Mouse (Mus musculus): Measurements from ENCODE around the gene Cxcr5. TPM values are rescaled to one million over a fixed set of nuclear protein-coding genes. Genes with fewer than 3 reads are reported as not detected.
"Not testable (repeated sequence)": the region's sequence is repeated elsewhere in the genome, so short reads cannot be mapped to it uniquely, and the experiment has no call there.

Cxcr5 gene
- polyA plus RNA-seq, 1 experiment from 2014 or later: not detected

GRCm38 (mm10) chr9:44587262-44588160 is 25.8 kb upstream of the Cxcr5 start:
- no peaks in the 10 kb centered on the region for H3K36me3 ChIP-seq
- H3K27me3 ChIP-seq: no peaks in the 10 kb centered on the region
- H3K9me3 ChIP-seq: peaks cover 10% of the 10 kb centered on the region
- no peak for ATAC-seq (ENCODE audit: insufficient number of reproducible peaks, insufficient read depth, low FRiP score, low TSS enrichment, low read depth)
- WGBS: 89% methylated on average over 9 of the region's 9 CpGs
- H3K4me2 ChIP-seq: no peak overlapping the region
- H3K9ac ChIP-seq (replicated peaks): no peak overlapping the region
- no peak overlapping the region for H3K4me3 ChIP-seq (replicated peaks)
- peaks cover 7% of the 10 kb centered on the region; the same call in 1 of the 2 replicates for H3K4me1 ChIP-seq (replicated peaks)
- no peak overlapping the region for H3K27ac ChIP-seq

GRCm38 (mm10) chr9:44586640-44587261 is 25.1 kb upstream of the Cxcr5 start:
- Histone ChIP-seq H3K27ac (peak overlapping the region; percentile 50; the same call in 1 of the 2 replicates), H3K27me3 (no peaks in the 10 kb centered on the region), H3K9ac (replicated peaks) (no peak overlapping the region), H3K4me3 (replicated peaks) (no peak overlapping the region), H3K36me3 (no peaks in the 10 kb centered on the region), H3K4me2 (no peak overlapping the region), H3K4me1 (replicated peaks) (peaks cover 7% of the 10 kb centered on the region; the same call in 1 of the 2 replicates), H3K9me3 (peaks cover 10% of the 10 kb centered on the region)
- 61% methylated on average over 8 of the region's 8 CpGs for WGBS
- ATAC-seq (ENCODE audit: insufficient number of reproducible peaks, insufficient read depth, low FRiP score, low TSS enrichment, low read depth): no peak

- no peak overlapping the region for H3K9ac ChIP-seq (replicated peaks)
- ATAC-seq (ENCODE audit: insufficient number of reproducible peaks, insufficient read depth, low FRiP score, low TSS enrichment, low read depth): no peak
- H3K4me2 ChIP-seq: no peak overlapping the region
- H3K36me3 ChIP-seq: no peaks in the 10 kb centered on the region
- H3K9me3 ChIP-seq: peaks cover 14% of the 10 kb centered on the region
- no peak overlapping the region for H3K27ac ChIP-seq
- H3K27me3 ChIP-seq: no peaks in the 10 kb centered on the region
- H3K4me3 ChIP-seq (replicated peaks): no peak overlapping the region
- H3K4me1 ChIP-seq (replicated peaks): peaks cover 17% of the 10 kb centered on the region
- 80% methylated on average over 16 of the region's 16 CpGs for WGBS
Measured at GRCm38 (mm10) chr9:44582390-44582789, 20.7 kb upstream of the Cxcr5 start.

- peaks cover 12% of the 10 kb centered on the region; the same call in 1 of the 2 replicates for H3K4me1 ChIP-seq (replicated peaks)
- H3K4me3 ChIP-seq (replicated peaks): no peak overlapping the region
- no peaks in the 10 kb centered on the region for H3K27me3 ChIP-seq
- H3K27ac ChIP-seq: no peak overlapping the region
- no peak for ATAC-seq (ENCODE audit: insufficient number of reproducible peaks, insufficient read depth, low FRiP score, low TSS enrichment, low read depth)
- peaks cover 14% of the 10 kb centered on the region for H3K9me3 ChIP-seq
- H3K36me3 ChIP-seq: no peaks in the 10 kb centered on the region
- 5% methylated on average over 3 of the region's 3 CpGs for WGBS
- H3K9ac ChIP-seq (replicated peaks): no peak overlapping the region
- no peak overlapping the region for H3K4me2 ChIP-seq
Measured at GRCm38 (mm10) chr9:44581423-44581822, 19.7 kb upstream of the Cxcr5 start.

GRCm38 (mm10) chr9:44580085-44580484 is 18.4 kb upstream of the Cxcr5 start:
- Histone ChIP-seq H3K9me3 (peaks cover 14% of the 10 kb centered on the region), H3K4me3 (replicated peaks) (no peak overlapping the region), H3K4me1 (replicated peaks) (peaks cover 11% of the 10 kb centered on the region; the same call in 1 of the 2 replicates), H3K27me3 (no peaks in the 10 kb centered on the region), H3K4me2 (no peak overlapping the region), H3K36me3 (no peaks in the 10 kb centered on the region), H3K9ac (replicated peaks) (no peak overlapping the region), H3K27ac (no peak overlapping the region)
- 90% methylated on average over 5 of the region's 5 CpGs for WGBS
- ATAC-seq (ENCODE audit: insufficient number of reproducible peaks, insufficient read depth, low FRiP score, low TSS enrichment, low read depth): no peak

- H3K4me1 ChIP-seq (replicated peaks): peaks cover 11% of the 10 kb centered on the region; the same call in 1 of the 2 replicates
- no peak overlapping the region for H3K27ac ChIP-seq
- WGBS: 38% methylated on average over 6 of the region's 6 CpGs
- H3K4me2 ChIP-seq: no peak overlapping the region
- no peak for ATAC-seq (ENCODE audit: insufficient number of reproducible peaks, insufficient read depth, low FRiP score, low TSS enrichment, low read depth)
- H3K36me3 ChIP-seq: no peaks in the 10 kb centered on the region
- H3K27me3 ChIP-seq: no peaks in the 10 kb centered on the region
- H3K9me3 ChIP-seq: peaks cover 14% of the 10 kb centered on the region
- H3K9ac ChIP-seq (replicated peaks): no peak overlapping the region
- H3K4me3 ChIP-seq (replicated peaks): no peak overlapping the region
Measured at GRCm38 (mm10) chr9:44579392-44579791, 17.7 kb upstream of the Cxcr5 start.

- not testable (repeated sequence) for H3K9ac ChIP-seq (replicated peaks); H3K4me2 ChIP-seq; H3K27me3 ChIP-seq; H3K36me3 ChIP-seq; H3K4me3 ChIP-seq (replicated peaks); ATAC-seq (ENCODE audit: insufficient number of reproducible peaks, insufficient read depth, low FRiP score, low TSS enrichment, low read depth); H3K27ac ChIP-seq; H3K4me1 ChIP-seq (replicated peaks); H3K9me3 ChIP-seq
- 91% methylated on average over 7 of the region's 7 CpGs for WGBS
Measured at GRCm38 (mm10) chr9:44576046-44576445, 14.4 kb upstream of the Cxcr5 start.

GRCm38 (mm10) chr9:44575095-44575494 is 13.4 kb upstream of the Cxcr5 start:
- WGBS: 78% methylated on average over 2 of the region's 2 CpGs
- H3K36me3 ChIP-seq: no peaks in the 10 kb centered on the region

GRCm38 (mm10) chr9:44573306-44573705 is 11.6 kb upstream of the Cxcr5 start:
- 84% methylated on average over 4 of the region's 4 CpGs for WGBS

More at GRCm38 (mm10) chr9:44575095-44575494, 13.4 kb upstream of the Cxcr5 start:
- Histone ChIP-seq H3K4me1 (replicated peaks) (peaks cover 4% of the 10 kb centered on the region; the same call in 1 of the 2 replicates), H3K9me3 (no peaks in the 10 kb centered on the region), H3K4me3 (replicated peaks) (no peak overlapping the region), H3K27ac (no peak overlapping the region), H3K9ac (replicated peaks) (no peak overlapping the region), H3K27me3 (no peaks in the 10 kb centered on the region), H3K4me2 (no peak overlapping the region)
- no peak for ATAC-seq (ENCODE audit: insufficient number of reproducible peaks, insufficient read depth, low FRiP score, low TSS enrichment, low read depth)

GRCm38 (mm10) chr9:44570939-44571382 is 9.3 kb upstream of the Cxcr5 start:
- Histone ChIP-seq H3K4me2 (no peak overlapping the region), H3K9ac (replicated peaks) (no peak overlapping the region; the same call in 1 of the 2 replicates), H3K27ac (no peak overlapping the region), H3K4me1 (replicated peaks) (no peaks in the 10 kb centered on the region), H3K27me3 (no peaks in the 10 kb centered on the region), H3K36me3 (no peaks in the 10 kb centered on the region), H3K4me3 (replicated peaks) (no peak overlapping the region), H3K9me3 (no peaks in the 10 kb centered on the region)
- no peak for ATAC-seq (ENCODE audit: insufficient number of reproducible peaks, insufficient read depth, low FRiP score, low TSS enrichment, low read depth)
- WGBS: 82% methylated on average over 12 of the region's 12 CpGs

More at GRCm38 (mm10) chr9:44573306-44573705, 11.6 kb upstream of the Cxcr5 start:
- H3K9me3 ChIP-seq: no peaks in the 10 kb centered on the region
- ATAC-seq (ENCODE audit: insufficient number of reproducible peaks, insufficient read depth, low FRiP score, low TSS enrichment, low read depth): no peak
- no peak overlapping the region for H3K27ac ChIP-seq
- H3K4me3 ChIP-seq (replicated peaks): no peak overlapping the region
- no peak overlapping the region for H3K9ac ChIP-seq (replicated peaks)
- no peaks in the 10 kb centered on the region for H3K27me3 ChIP-seq
- no peaks in the 10 kb centered on the region for H3K4me1 ChIP-seq (replicated peaks)
- no peak overlapping the region for H3K4me2 ChIP-seq
- no peaks in the 10 kb centered on the region for H3K36me3 ChIP-seq

- Histone ChIP-seq H3K27me3 (no peaks in the 10 kb centered on the region), H3K4me2 (no peak overlapping the region), H3K4me1 (replicated peaks) (0 out of 2 replicates have a peak, but pooled peaks cover 2% of the 10 kb centered on the region), H3K4me3 (replicated peaks) (no peak overlapping the region), H3K9me3 (no peaks in the 10 kb centered on the region), H3K9ac (replicated peaks) (no peak overlapping the region), H3K36me3 (no peaks in the 10 kb centered on the region), H3K27ac (no peak overlapping the region)
- no peak for ATAC-seq (ENCODE audit: insufficient number of reproducible peaks, insufficient read depth, low FRiP score, low TSS enrichment, low read depth)
- WGBS: 60% methylated on average over 7 of the region's 7 CpGs
Measured at GRCm38 (mm10) chr9:44568083-44568455, 6.4 kb upstream of the Cxcr5 start.

Data from limb, embryonic 12.5 days (tissue).